Mouse (Mus musculus) adrenal gland, postnatal 4 days (tissue): Measurements from ENCODE around the gene Psmb11. TPM values are rescaled to one million over a fixed set of nuclear protein-coding genes. Genes with fewer than 3 reads are reported as not detected.

Experiments
- microRNA-seq: library from miRNA; unstranded; fragments of <30 nt; microRNA quantifications from one replicate; pipeline ENCODE4 v1.2.0, GENCODE M21; 2021
- total RNA-seq, 2 experiments: library from RNA; stranded (reverse); gene quantifications; 2 replicates each; pipeline ENCODE4 v1.2.3; 2021

The Psmb11 gene
- total RNA-seq, 2 experiments from 2014 or later: not detected

Small RNA genes within 50 kb of the gene (microRNA-seq; reads per million reads assigned to microRNA genes)
- gene Mir686 (not detected), gene Mir6948 (1.1 reads per million)

Other genes starting within 250 kb of the Psmb11 start
- gene Slc7a7, start 203.7 kb upstream of the Psmb11 start, total RNA-seq: 10 to 100 TPM in 1 of 2 experiments, 1 to 10 TPM in 1; 8.0 to 18.2 TPM
- 100 to 1,000 TPM; 219 to 235 TPM for gene Mrpl52, start 194.5 kb upstream of the Psmb11 start, total RNA-seq
- 100 to 1,000 TPM; 215 to 216 TPM for gene Mmp14, start 189.8 kb upstream of the Psmb11 start, total RNA-seq
- 10 to 100 TPM; 77.0 to 88.0 TPM for gene Lrp10, start 157.3 kb upstream of the Psmb11 start, total RNA-seq
- gene Rem2, start 145.3 kb upstream of the Psmb11 start, total RNA-seq: 1 to 10 TPM; 1.6 to 2.3 TPM
- 10 to 100 TPM; 47.0 to 51.8 TPM for gene Prmt5, start 103.9 kb upstream of the Psmb11 start, total RNA-seq
- gene Haus4, start 66.8 kb upstream of the Psmb11 start, total RNA-seq: 10 to 100 TPM; 45.6 to 52.5 TPM
- 10 to 100 TPM; 27.3 to 27.5 TPM for gene Ajuba, start 43.9 kb upstream of the Psmb11 start, total RNA-seq
- 1 to 10 TPM; 6.4 to 7.8 TPM for gene 4931414P19Rik, start 15.4 kb upstream of the Psmb11 start, total RNA-seq
- 100 to 1,000 TPM; 219 to 220 TPM for gene Psmb5, start 3.4 kb upstream of the Psmb11 start, total RNA-seq
- not detected for gene Gm17606, start 19.5 kb downstream of the Psmb11 start, total RNA-seq
- 1 to 10 TPM; 4.0 to 5.2 TPM for gene Cdh24, start 19.9 kb downstream of the Psmb11 start, total RNA-seq
- 10 to 100 TPM; 38.2 to 43.0 TPM for gene 1700123O20Rik, start 64.8 kb downstream of the Psmb11 start, total RNA-seq
- 100 to 1,000 TPM; 252 to 273 TPM for gene Acin1, start 65.5 kb downstream of the Psmb11 start, total RNA-seq
- gene Gm29776, start 77.4 kb downstream of the Psmb11 start, total RNA-seq: under 1 TPM; 0.11 TPM
- 1 to 10 TPM in 1 of 2 experiments, under 1 TPM in 1; 0.78 to 1.6 TPM for gene Cebpe, start 90.7 kb downstream of the Psmb11 start, total RNA-seq
- 10 to 100 TPM; 60.0 to 66.7 TPM for gene Slc7a8, start 160.5 kb downstream of the Psmb11 start, total RNA-seq
- gene Rnf212b, start 192.7 kb downstream of the Psmb11 start, total RNA-seq: under 1 TPM; 0.37 to 0.42 TPM
- gene Homez, start 249.5 kb downstream of the Psmb11 start, total RNA-seq: 10 to 100 TPM; 17.9 to 18.3 TPM